Mouse (Mus musculus) liver, adult 2 months (tissue): ENCODE results near the gene Cpt1c.

Experiments used
- CTCF ChIP-seq: fragments of 200-500 bp; IDR thresholded peaks from 2 replicates; pipeline ENCODE4 v1.5.1; 2011; ENCODE audit warnings: low read depth, low read length, control low read depth
- POLR2A ChIP-seq: fragments of 200-500 bp; IDR thresholded peaks from 2 replicates; pipeline ENCODE4 v1.6.1; 2011; ENCODE audit warnings: low read length, control low read depth; ENCODE audit not compliant: insufficient read depth; ENCODE audit errors: extremely low read depth

GRCm38 (mm10) chr7:44983944-44984832 is 9.5 kb upstream of the Cpt1c start:
- no peak for TF ChIP-seq POLR2A
- TF ChIP-seq CTCF, result no peak
